Mouse (Mus musculus): ENCODE measurements around the gene Sema4d. TPM values are rescaled to one million over a fixed set of nuclear protein-coding genes. Genes with fewer than 3 reads are reported as not detected.

The Sema4d gene
- polyA plus RNA-seq, 2 experiments from 2014 or later = 122 to 152 TPM

- no peak for ATAC-seq
Measured at GRCm38 (mm10) chr13:51752346-51753167, 41.0 kb downstream of the Sema4d start.

DNA sequence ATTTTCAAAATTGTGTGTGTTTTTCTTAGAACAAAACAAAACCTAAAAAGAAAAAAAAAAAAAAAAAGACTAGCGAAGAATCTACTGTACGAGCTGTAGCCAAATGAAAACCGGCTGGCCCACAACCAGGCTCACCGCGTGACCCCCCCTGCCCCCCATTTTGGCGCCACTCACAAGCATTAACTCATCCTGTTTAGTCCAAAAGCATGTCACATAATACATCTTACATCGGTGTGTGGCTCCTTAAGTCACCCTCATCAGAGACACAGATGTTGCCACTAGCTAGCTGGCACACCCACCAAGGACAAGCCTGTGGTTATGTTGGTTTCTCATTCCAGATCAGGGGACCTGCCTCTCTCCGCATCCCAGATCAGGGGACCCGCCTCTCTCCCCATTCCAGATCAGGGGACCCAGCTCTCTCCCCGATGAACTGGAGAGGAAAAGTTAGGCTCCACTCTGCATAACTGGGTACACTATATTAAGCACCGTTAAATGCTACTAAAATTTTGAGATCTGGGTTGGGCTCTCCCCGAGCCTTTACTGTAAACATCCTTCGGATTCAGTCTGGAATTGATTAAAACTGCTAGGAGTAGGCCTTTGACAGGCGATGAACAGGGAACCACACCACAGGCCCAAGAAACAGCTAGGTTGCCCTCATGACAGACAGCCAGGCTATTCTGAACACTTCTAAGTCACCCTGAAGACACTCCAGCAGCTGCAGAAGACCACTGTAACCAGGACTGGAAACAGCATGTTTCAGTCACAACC lies 43.8 kb downstream of the Sema4d start:
- no peak for ATAC-seq

DNA sequence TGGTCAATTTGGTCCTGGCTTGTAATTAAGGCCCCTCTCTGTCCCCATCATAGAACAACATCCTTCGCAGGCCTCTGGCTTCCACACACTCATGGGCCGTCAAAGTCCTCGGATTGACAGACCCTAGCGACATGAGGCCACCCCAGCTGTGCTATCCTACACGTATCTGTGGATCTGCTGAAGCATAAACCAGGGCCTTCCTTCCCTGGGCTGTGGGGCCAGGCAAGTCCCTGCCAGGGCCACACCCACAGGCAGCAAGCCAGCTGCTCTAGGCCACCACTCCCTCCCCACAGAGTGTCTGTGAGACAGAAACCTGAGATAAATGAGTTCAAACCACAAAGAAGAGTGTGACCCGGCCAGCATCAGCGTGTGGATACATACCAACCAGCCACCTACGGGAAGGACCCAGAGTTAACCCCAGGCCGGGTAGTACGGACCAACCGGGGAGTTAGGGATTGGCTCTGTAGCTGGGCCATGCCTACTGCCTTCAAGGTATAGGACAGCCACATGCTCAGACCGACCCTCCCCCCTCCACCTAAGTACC lies 45.5 kb downstream of the Sema4d start:
- peak; percentile 87 for ATAC-seq

GRCm38 (mm10) chr13:51747069-51747468 lies 46.5 kb downstream of the Sema4d start:
- ATAC-seq = no peak

DNA sequence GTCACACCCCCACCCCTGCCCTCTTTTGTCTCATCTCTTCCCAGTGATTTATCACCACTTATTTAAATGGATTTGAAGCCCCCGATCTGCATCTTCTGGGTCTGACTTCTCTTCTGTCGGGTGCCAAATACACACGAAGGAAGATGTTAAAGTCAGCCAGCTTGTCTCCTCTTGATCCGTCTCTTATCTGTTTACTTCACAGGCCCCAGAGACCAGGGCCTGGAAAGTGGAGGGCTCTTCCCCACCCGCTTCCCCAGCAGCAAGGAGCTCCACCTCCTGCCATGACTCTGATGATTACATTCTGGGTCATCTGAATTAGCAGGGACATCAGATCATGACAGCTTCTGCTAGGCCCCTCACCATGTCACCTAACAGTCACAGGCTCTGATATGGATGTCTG lies 47.7 kb downstream of the Sema4d start:
- no peak for ATAC-seq

DNA sequence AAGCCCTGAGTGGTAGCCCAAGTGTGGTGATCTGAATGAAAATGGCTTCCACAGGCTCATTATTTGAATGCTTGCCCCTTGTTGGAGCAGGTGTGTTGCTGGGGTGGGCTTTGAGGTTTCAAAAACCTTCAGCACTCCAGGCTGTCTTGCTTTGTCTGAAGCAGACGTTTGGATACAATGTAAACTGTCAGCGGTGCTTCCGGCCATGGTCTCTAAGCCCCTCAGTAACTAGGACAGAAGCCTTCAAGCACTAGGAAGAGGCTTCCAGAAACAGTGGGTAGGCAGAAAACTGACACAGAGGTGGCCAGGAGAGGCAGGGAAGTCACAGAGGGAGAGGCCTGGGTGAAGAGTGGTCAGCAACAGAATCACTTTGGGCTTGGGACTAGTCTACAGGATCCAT lies 49.7 kb downstream of the Sema4d start:
- ATAC-seq = no peak

DNA sequence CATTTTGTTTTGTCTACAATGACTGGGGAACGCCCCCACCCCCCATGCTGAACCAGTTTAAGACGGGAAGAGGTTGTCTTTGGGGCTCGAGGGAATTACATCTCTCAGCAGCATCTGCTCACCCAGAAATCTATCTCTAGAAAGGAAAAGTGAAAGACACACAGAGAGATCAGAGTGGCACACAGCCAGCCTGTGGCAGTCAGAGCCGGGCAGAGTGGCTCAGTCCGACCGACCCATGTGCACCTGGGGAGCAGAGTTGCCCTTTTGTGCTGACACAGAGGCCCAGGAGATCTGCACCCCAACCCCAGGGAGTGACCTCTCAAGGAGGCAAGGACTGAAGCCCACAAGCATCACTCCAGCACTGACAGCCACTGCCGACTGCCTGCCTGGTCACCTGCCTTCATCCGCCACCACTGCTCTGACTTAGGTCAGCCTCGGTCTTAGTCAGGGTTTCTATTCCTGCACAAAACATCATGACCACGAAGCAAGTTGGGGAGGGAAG lies 50.9 kb downstream of the Sema4d start:
- ATAC-seq = peak; percentile 66

GRCm38 (mm10) chr13:51740776-51741175 lies 52.8 kb downstream of the Sema4d start:
- no peak for ATAC-seq

- no peak for ATAC-seq
Measured at GRCm38 (mm10) chr13:51739713-51740112, 53.8 kb downstream of the Sema4d start.

GRCm38 (mm10) chr13:51738531-51739117 lies 54.9 kb downstream of the Sema4d start:
- no peak for ATAC-seq

DNA sequence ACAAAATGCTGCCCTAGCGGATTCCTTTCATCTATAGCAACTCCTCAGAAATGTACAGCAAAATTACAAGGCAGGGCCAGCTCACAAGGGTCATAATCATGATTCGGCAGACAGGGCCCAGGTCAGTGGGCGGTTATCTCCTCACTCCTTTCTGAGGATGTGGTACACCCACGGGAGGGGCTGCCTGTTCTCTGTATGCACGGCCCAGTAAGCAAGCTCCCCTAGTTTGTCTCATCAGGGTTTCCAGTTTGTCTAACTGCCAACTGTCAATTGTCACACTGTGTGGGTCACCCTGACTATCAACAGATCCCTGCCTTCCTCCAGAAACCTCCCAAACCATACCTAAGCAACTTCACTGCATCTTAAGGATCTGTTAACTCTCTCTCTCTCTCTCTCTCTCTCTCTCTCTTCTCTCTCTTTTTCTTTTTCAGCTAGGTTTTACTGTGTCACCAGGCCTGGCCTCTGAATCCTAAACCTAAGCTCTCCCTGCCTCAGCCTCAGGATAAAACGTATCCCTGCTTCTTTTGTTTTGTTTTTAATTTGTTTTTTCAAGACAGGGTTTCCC lies 55.5 kb downstream of the Sema4d start:
- peak; percentile 66 for ATAC-seq

GRCm38 (mm10) chr13:51737033-51737948 lies 56.3 kb downstream of the Sema4d start:
- ATAC-seq = no peak

DNA sequence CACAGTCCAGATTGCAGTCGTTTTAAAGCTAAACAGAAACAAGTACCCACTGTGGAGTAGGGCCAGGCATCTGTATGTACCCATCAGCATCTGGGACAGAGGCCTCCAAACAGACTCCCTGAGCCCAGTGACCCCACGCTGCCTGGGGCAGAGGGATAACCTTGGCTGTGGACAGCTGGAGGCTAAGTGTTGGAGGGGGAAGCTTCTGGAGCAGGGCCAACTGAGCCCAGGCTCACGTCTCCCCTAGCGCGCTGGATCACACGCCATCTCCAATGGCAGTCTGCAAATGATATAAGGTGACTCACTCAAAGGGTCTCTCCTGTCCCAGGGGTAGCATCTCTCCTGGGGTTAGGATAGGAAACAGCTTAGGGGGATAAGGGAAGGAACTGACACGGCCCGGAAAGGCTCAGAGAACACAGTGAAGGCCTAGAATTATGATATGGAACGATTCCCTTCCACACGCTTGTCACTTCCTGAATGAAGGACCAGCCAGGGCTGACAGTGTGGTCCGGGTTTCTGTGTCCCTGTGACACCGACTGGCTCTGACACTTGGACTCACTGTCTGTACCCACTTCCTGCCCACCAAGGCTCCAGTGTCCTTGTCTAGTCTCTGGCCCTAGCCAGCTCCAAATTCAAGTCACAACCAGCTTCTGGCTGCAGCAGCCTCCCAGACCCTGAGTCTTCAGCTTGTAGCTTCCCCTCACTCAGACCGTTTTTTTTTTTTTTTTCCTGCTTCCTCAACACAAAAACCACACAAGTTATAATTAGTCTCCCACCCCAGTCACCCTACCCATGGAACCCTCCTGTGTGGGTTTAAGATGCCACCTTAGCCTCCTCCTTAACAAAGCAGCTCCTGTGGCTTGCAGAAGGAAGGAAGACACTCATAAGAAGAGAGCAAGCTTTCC lies 57.3 kb downstream of the Sema4d start:
- peak; percentile 25 for ATAC-seq

- no peak for ATAC-seq
Measured at GRCm38 (mm10) chr13:51734556-51734955, 59.0 kb downstream of the Sema4d start.

DNA sequence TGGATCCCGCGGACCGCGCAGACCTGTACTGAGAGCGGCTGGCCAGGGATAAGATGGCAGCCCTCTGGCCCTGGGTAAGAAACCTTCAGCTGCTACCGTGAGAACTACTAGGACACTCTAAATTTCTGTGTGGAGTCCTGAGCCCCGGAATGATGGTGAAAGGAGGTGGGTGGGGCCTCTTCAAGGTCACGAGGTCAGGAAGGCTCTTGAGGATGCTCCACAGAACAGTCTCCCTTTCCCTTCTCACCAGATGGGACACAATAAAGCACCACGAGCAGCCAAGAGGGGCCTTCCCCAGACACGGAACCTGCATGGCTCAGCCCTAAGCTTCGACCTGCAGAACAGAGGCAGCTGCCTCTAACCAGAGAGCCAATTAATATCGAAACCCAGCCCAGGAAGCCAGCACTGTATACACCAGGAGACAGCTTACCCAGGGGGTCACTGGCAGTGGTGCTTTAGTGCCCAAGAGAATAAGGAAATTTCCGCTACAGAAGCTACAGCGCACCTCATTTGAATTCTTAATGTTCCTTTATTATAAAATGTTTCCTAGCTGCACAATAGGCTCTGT lies 61.4 kb downstream of the Sema4d start:
- peak; percentile 62 for ATAC-seq

DNA sequence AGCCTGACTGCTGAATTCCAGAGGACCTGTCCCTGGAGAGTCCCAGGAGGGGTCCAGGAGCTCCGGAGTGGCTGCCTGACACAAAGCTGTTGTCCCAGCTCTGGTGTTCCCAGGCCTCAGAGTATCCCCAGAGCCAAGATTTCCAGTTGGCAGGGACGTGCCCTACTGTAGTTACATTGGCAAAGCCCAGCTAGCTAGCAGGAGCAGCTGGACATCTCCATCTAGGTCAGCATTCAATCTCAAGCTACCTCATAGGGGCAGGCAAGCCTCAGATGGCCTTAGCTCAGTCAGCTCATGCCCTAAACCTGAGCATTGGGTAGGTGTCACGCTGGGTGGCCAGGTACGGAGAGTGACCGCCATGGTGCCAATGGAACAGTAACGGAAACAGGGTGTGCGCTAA lies 62.1 kb downstream of the Sema4d start:
- no peak for ATAC-seq

DNA sequence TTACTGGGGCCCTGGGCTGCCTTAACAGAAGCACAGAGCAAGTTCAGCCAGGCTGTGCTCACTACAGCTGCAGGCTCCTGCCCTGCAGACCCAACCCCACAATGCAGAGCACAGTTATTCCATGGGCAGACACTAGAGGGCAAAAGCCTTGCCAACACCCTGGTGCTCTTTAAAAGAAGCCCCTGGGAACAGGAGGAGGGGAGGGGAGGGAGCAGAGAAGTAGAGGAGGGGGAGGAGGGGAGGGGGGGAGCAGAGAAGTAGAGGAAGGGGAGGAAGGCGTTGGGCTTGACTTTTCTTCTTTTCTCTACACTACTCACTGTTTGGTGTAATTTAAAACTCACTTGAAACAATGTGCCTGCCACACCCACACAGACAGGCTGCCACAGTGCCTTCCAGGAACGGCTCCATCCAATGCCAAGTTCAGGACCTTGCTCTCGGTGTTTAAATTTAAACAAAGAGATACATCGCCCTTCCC lies 63.6 kb downstream of the Sema4d start:
- no peak for ATAC-seq

DNA sequence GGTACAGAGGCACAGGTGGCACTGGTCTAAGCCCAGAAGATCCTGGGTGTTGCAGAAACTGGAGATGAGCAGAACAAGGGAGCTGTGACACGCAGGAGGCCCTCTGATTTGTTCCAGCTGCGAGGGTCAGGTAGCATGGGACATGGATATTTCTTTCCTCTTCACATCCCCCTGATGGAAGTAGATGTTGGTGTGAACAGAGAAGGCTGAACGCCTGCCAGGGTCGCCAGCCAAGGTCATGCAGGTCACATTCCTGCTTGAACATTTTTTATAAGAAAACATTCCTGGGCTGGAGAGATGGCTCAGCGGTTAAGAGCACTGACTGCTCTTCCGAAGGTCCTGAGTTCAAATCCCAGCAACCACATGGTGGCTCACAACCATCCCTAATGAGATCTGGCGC lies 66.2 kb downstream of the Sema4d start:
- no peak for ATAC-seq

- ATAC-seq = peak; percentile 50
Measured at GRCm38 (mm10) chr13:51725926-51726574, 67.5 kb downstream of the Sema4d start.
